Mouse (Mus musculus) frontal cortex, adult (tissue): Measurements from ENCODE around the gene Cuedc2.

Experiments used
- ATAC-seq: cut with Nextera tagmentation; 2 replicates; pipeline ENCODE4 v1.9.2; 2017; ENCODE audit warnings: mild to moderate bottlenecking, moderate library complexity, mixed read lengths; ENCODE audit not compliant: low TSS enrichment

Cuedc2 gene

DNA sequence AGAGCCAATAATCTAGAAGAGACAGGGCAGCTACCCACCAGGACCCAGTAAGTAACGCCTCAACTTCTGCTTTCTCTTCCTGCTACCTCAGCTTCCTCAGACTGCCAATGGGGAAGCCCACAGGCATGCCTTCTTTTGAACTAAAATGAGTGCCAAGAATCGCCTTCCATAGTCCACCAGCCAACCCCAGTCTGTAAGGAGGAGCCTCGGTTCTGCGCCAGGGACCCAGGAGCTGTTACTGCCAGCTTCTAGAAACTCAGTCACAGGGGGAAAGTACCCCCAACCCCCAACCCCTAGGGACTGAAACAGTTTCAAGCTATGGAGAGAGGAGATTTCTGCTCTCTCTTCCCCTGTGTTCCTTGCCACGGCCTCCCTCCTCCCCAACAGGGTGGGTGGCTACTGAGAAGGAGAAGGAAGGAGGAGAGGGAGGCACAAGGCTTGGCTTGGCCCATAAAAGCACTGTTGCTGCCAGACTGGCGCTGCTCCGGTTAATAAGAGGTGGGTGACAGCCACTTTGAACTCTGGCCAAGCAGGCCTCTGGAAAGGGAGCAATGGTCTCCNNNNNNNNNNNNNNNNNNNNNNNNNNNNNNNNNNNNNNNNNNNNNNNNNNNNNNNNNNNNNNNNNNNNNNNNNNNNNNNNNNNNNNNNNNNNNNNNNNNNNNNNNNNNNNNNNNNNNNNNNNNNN lies 927 bp upstream of the Cuedc2 start:
- ATAC-seq: peak; percentile 28; the same call in 1 of the 2 replicates

DNA sequence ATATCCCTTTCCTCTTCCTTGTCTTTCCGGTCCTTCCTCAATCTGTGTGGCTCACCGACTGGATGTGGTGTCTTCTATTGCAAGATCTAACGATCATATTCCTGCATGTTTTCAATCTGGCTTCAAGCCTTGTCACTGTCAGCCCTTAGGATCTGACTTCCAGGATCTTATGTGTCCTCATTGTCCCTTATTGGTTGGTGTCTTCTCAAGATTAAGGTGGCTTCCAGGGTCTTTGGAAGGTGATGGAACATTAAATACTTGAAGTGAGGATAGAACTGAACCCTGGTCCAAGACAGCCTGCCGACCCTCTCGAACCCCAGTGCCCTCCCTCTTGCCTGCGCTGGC lies 412 bp upstream of the Cuedc2 start:
- ATAC-seq: peak; percentile 6

- ATAC-seq: no peak
Observed at GRCm38 (mm10) chr19:46337719-46338330, 677 bp downstream of the Cuedc2 start.

- ATAC-seq: no peak
Observed at GRCm38 (mm10) chr19:46333906-46334305, 4.6 kb downstream of the Cuedc2 start.

DNA sequence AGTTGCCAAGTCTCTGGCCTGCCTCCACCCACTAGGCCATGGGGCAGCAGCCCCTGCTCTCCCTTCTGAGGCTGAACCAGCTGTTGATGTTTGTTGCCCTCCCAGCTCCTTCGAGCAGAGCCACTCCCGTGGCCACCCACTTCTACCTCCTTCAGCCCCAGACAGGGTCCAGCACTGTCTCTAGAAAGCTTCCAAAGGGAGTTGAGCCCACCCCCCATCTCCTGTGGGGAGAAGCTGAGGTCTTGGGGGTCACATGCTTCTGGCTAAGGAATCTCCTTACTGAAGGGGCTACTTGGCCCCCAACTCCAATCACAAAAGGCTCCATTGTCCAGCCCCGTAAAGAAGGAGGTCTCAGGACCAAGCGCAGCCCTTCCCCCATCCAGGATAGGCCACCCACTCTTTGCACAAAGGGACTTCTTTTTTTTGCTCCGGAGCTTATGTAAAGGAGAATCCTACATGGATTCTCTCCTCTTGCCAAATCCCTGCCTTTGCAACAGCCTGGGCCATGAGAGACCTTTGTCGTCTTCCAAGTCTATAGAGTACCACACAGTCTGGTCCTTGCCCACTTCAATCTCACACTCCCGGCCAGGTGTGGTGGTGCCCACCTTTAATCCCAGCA lies 5.7 kb downstream of the Cuedc2 start:
- ATAC-seq: 0 out of 2 replicates have a peak, but pooled peaks have one; percentile 5

DNA sequence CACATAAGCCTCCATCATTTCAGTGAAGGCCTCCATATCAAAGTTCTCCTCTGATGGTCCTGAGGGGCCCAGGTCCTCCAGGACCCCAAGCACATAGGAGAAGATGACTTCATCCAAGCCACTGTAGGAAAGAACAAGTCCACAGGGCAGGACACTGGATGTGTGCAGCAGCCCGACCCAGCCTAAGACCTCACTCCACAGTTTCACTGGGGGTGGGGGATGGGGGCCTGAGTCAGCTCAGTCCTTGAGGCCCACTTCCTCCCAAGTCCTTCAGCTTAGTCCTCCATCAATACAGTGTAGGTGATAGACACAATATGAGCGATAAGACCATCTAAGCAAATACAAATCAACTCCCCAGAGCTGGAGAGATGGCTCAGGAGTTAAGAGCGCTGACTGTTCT lies 6.6 kb downstream of the Cuedc2 start:
- no peak for ATAC-seq

DNA sequence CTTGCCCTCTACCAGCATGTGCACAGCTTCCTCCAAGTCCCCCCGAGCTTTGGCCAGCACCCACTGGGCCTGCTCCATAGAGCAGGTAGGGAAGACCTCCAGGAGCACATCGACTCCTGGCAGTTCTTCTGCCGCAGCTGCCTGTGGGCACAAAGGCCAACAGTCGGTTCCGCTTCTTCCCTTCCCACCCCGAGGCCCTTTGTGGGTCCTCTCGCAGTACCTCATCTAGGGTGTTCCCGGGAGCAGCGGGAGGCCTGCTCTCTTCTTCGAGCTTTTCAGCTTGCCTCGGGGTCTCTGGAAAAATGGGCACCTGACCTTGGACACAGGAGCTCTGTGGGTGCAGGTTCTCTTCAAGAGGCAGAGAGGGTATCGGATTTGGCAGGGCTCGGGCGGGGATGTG lies 7.2 kb downstream of the Cuedc2 start:
- no peak for ATAC-seq

DNA sequence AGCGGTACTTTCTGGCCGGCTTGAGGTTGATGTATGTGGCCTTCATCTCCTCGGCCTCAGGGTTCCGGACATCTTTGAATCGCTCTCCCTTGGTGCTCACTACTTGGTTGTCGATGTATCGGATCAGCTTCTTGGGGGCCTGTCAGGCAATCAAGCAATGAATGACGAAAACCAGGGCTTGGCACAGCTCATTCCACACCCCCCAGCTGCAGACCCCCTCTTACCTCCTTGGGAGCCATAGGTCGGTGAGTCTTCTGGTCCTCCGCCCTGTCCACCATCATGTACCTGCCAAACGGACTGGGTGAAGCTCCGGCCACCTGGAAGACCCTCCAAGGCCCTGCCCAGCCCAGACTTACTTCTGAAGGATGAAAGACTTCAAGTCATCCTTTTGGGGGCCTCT lies 7.8 kb downstream of the Cuedc2 start:
- ATAC-seq: no peak

DNA sequence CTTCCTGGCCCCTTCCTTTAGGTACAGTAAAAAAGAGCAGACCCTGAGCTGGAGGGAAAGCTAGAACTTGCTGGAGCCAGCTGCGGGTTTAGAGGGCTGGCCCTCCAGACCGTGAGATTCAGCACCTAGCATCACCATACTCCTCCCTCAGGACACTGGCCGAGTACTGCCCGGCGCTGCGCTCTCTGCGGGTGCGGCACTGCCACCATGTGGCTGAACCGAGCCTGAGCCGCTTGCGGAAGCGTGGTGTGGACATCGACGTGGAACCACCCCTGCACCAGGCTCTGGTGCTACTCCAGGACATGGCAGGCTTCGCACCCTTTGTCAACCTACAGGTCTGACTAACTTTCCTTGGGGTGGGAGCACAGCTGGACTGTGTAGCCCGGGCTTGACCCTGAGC lies 8.6 kb downstream of the Cuedc2 start:
- ATAC-seq: peak; percentile 35

DNA sequence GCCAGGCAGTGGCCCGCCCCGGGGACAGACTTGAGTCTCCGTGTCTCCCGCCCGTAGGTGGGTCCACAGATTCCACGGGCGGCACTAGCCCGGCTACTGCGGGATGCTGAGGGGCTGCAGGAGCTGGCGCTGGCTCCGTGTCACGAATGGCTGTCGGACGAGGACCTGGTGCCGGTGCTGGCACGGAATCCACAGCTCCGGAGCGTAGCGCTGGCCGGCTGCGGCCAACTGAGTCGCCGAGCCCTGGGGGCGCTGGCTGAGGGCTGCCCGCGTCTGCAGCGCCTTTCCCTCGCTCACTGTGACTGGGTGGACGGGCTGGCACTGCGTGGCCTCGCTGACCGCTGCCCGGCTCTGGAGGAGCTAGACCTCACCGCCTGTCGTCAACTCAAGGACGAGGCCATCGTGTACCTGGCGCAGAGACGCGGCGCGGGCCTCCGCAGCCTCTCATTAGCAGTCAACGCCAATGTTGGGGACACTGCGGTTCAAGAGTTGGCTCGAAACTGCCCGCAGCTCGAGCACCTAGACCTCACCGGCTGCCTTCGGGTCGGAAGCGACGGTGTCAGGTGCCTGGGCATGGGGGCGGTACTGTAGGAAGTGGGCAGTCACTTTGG lies 9.4 kb downstream of the Cuedc2 start:
- no peak for ATAC-seq

DNA sequence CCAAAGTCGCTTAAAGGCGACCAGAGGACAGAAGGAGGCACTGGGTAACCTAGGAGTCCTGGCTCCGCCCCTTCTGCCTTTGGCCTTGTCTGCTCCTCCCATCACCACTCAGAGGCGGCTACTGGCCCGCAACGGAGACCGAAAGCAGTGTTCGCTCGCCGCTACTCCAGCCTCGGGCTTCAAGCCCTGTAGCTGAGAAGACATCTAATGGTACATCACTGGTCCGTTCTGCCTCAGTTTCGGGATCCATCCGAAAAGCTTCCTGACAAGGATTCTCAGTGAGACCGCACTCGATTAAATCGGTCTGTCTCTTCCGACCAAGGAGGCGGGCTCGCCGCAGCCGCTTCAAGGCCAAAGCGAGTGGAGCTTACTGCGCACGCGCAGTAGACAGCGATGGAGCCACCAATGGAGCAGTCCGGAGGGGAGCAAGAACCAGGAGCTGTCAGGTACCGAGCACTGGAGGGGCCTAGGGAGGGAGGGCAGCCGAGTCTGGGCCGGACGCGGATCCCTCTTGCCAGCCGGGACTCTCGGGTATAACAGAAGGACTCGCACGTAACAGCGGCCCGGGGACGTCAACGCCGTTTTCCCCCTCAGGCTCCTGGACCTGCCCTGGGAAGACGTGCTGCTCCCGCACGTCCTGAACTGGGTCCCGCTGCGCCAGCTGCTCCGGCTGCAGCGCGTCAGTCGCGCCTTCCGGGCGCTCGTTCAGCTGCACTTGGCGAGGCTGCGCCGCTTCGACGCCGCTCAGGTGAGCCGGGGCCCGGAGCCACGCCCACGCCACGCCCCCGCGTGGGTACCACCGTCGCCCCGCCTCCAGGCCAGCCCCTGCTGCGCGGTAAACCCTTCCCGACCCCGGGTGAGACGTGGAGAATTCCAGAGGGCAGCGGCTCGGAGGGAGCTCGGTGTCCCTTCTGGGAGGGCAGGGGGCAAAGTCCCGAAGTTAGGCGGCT lies 10.1 kb downstream of the Cuedc2 start, which contains the start of gene Fbxl15:
Gene Fbxl15 (plus strand): TSS at position 104 of the 950 bp plus-strand sequence.
- peak; percentile 58 for ATAC-seq

DNA sequence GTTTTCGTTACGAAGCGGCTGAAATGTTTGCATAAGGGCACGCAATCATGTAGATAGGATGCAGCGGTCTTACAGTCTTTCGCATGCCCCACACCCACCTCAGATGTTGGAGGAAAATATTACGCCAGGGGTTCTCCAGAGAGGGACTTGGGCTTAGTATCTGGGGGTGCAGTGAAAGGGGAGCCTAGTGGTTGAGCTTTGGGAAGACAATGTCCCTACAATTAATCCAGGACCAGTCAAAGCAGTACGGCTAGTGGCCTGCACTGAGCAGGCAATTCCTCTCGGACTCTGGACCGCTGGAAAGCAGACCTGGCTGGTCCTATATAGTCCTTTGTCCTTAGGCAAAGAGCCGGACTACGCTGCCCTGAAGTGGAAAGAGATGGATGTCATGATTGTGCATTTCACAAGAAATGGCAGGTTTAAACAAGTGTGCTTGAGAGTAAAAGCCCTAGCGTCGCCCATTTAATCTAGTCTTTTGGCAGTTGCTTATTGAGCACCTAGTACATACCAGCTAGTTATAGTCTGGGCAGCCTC lies 10.9 kb downstream of the Cuedc2 start:
- ATAC-seq: no peak

- no peak for ATAC-seq
Observed at GRCm38 (mm10) chr19:46326756-46327305, 11.7 kb downstream of the Cuedc2 start, which contains the start of gene Psd. Psd (minus strand) TSS chr19:46327156.

GRCm38 (mm10) chr19:46326019-46326755 lies 12.3 kb downstream of the Cuedc2 start:
- ATAC-seq: no peak

- ATAC-seq: no peak
Observed at GRCm38 (mm10) chr19:46324918-46325317, 13.6 kb downstream of the Cuedc2 start.

GRCm38 (mm10) chr19:46324366-46324765 lies 14.1 kb downstream of the Cuedc2 start:
- no peak for ATAC-seq

GRCm38 (mm10) chr19:46323716-46324115 lies 14.8 kb downstream of the Cuedc2 start:
- no peak for ATAC-seq

GRCm38 (mm10) chr19:46322996-46323572 lies 15.4 kb downstream of the Cuedc2 start:
- no peak for ATAC-seq

DNA sequence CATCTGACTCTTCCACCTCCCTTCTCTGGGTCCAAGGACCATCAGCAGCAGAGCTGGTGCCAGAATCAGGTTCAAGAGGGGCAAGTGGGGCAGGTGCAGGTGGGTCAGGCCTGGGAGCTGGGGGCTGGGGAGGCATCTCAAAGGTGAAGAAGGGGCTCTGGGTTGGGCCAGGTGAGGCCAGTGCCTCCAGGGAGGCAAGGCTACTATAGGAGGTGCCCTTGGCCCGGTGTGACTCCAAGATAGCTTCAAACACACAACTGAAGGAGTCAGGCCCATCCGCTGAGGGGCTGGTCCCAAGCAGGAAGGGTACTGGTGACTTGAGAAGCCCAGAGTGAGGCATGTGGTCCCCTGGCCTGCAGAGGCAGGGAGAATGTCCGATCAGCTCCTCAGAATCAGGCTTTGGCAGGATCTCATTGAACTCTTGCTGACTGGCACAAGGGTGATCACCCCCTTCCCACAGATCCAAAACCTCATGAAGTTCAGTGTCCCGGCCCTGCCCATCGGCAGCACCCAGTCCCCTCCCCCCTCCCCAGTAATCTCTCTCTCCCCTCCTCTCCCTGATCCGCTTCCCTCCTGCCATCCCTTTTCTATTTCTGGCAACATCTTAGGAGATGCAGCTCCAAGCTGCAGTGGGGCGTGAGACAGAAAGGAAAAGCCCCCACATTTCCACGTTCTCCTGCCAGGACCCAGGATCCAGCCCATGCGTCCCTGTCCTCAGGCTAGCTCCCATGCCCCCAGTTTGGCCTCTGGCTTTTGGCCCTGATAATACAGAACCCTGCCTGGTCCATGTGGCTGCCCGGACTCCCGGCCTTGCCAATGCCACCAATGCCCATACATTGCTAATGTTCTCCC lies 16.1 kb downstream of the Cuedc2 start:
- ATAC-seq: no peak
